Mouse (Mus musculus) kidney, embryonic 14.5 days (tissue): ENCODE data around the gene Gatc. TPM values are rescaled to one million over a fixed set of nuclear protein-coding genes. Genes with fewer than 3 reads are reported as not detected.

Experiments
- ATAC-seq: fragments of 200-750 bp; cut with Nextera tagmentation; 2 replicates; pipeline ENCODE4 v1.8.0; 2017; ENCODE audit warnings: moderate number of reproducible peaks, mild to moderate bottlenecking, moderate TSS enrichment, moderate library complexity; ENCODE audit not compliant: low FRiP score, low TSS enrichment
- H3K27ac ChIP-seq: fragments of 300-500 bp; sonication (generic); 2 replicates; pipeline ENCODE4 v1.5.1; 2014; ENCODE audit warnings: low read depth, mild to moderate bottlenecking, low read length, moderate library complexity, mixed read lengths
- H3K27me3 ChIP-seq: fragments of 300-500 bp; sonication (generic); 2 replicates; pipeline ENCODE4 v1.6.1; 2014; ENCODE audit warnings: mild to moderate bottlenecking, low read length; ENCODE audit not compliant: control insufficient read depth, insufficient read depth
- H3K36me3 ChIP-seq: fragments of 300-500 bp; sonication (generic); 2 replicates; pipeline ENCODE4 v1.6.1; 2014; ENCODE audit warnings: low read length, mixed read lengths; ENCODE audit not compliant: control insufficient read depth, insufficient read depth
- H3K4me1 ChIP-seq: fragments of 300-500 bp; sonication (generic); 2 replicates; pipeline ENCODE4 v1.6.1; 2014; ENCODE audit warnings: low read length, mixed read lengths; ENCODE audit not compliant: control insufficient read depth, insufficient read depth
- H3K4me2 ChIP-seq: fragments of 300-500 bp; sonication (generic); replicated peaks from 2 replicates; pipeline ENCODE4 v1.6.1; 2014; ENCODE audit warnings: low read depth, mild to moderate bottlenecking, low read length
- H3K4me3 ChIP-seq: fragments of 300-500 bp; sonication (generic); 2 replicates; pipeline ENCODE4 v1.5.1; 2014; ENCODE audit warnings: mild to moderate bottlenecking, low read length
- H3K9ac ChIP-seq: fragments of 300-500 bp; sonication (generic); 2 replicates; pipeline ENCODE4 v1.6.1; 2014; ENCODE audit warnings: low read depth, mild to moderate bottlenecking, low read length, moderate library complexity
- H3K9me3 ChIP-seq: fragments of 300-500 bp; sonication (generic); 2 replicates; pipeline ENCODE4 v1.6.1; 2016; ENCODE audit warnings: low read length; ENCODE audit not compliant: control insufficient read depth
- WGBS: fragments of 180-500 bp; shearing (Covaris S2); extraction: QIAGEN DNeasy Blood & Tissue Kit; methylation state at CpG from one replicate; pipeline ENCODE4 v1.1.7; 2014; 5-methylcytosine and 5-hydroxymethylcytosine counted together
- polyA plus RNA-seq: library from polyadenylated mRNA; unstranded; fragments of >200 nt; fragmentation: Nextera tagmentation; extraction: Ambion mirVana; gene quantifications from 2 replicates; pipeline ENCODE4 v1.2.1, GENCODE M21; 2014

Gene Gatc
- polyA plus RNA-seq, 1 experiment from 2014 or later: 36.9 TPM

- Histone ChIP-seq H3K9me3 (no peaks in the 10 kb centered on the region), H3K27ac (no peak overlapping the region), H3K4me1 (no peaks in the 10 kb centered on the region), H3K4me2 (no peak overlapping the region), H3K27me3 (no peaks in the 10 kb centered on the region), H3K4me3 (no peak overlapping the region), H3K36me3 (no peaks in the 10 kb centered on the region), H3K9ac (no peak overlapping the region)
- WGBS: 44% methylated on average over 7 of the region's 7 CpGs
- ATAC-seq: no peak
Measured at GRCm38 (mm10) chr5:115362216-115362615, 21.2 kb upstream of the Gatc start.

GRCm38 (mm10) chr5:115359851-115360372 lies 18.9 kb upstream of the Gatc start:
- Histone ChIP-seq H3K9ac (no peak overlapping the region), H3K9me3 (no peaks in the 10 kb centered on the region), H3K4me2 (no peak overlapping the region), H3K27me3 (no peaks in the 10 kb centered on the region), H3K4me1 (no peaks in the 10 kb centered on the region), H3K27ac (no peak overlapping the region), H3K4me3 (no peak overlapping the region), H3K36me3 (no peaks in the 10 kb centered on the region)
- WGBS: 30% methylated on average over 5 of the region's 5 CpGs
- ATAC-seq: peak; percentile 36; the same call in 1 of the 2 replicates

- H3K36me3 ChIP-seq: no peaks in the 10 kb centered on the region
- no peak overlapping the region for H3K9ac ChIP-seq
- H3K9me3 ChIP-seq: no peaks in the 10 kb centered on the region
- H3K27ac ChIP-seq: 0 out of 2 replicates have a peak overlapping the region, but pooled peaks have one; percentile 11
- WGBS: 80% methylated on average over 8 of the region's 8 CpGs
- H3K4me2 ChIP-seq: no peak overlapping the region
- no peaks in the 10 kb centered on the region for H3K4me1 ChIP-seq
- no peak overlapping the region for H3K4me3 ChIP-seq
- no peaks in the 10 kb centered on the region for H3K27me3 ChIP-seq
- ATAC-seq: no peak
Measured at GRCm38 (mm10) chr5:115359438-115359837, 18.5 kb upstream of the Gatc start.

GRCm38 (mm10) chr5:115358872-115359271 lies 17.9 kb upstream of the Gatc start:
- ATAC-seq: peak; percentile 74
- 3% methylated on average over 12 of the region's 12 CpGs for WGBS
- H3K27ac ChIP-seq: 0 out of 2 replicates have a peak overlapping the region, but pooled peaks have one; percentile 11
- H3K4me3 ChIP-seq: no peak overlapping the region
- H3K4me2 ChIP-seq: no peak overlapping the region
- no peaks in the 10 kb centered on the region for H3K27me3 ChIP-seq
- no peaks in the 10 kb centered on the region for H3K9me3 ChIP-seq
- H3K4me1 ChIP-seq: no peaks in the 10 kb centered on the region
- no peak overlapping the region for H3K9ac ChIP-seq
- H3K36me3 ChIP-seq: no peaks in the 10 kb centered on the region

- no peak overlapping the region for H3K4me2 ChIP-seq
- peaks cover 3% of the 10 kb centered on the region; the same call in 1 of the 2 replicates for H3K9me3 ChIP-seq
- H3K4me3 ChIP-seq: no peak overlapping the region
- WGBS: 44% methylated on average over 13 of the region's 13 CpGs
- no peak overlapping the region for H3K9ac ChIP-seq
- H3K4me1 ChIP-seq: no peaks in the 10 kb centered on the region
- no peak for ATAC-seq
- H3K27ac ChIP-seq: no peak overlapping the region
- H3K36me3 ChIP-seq: no peaks in the 10 kb centered on the region
- H3K27me3 ChIP-seq: no peaks in the 10 kb centered on the region
Measured at GRCm38 (mm10) chr5:115355070-115355469, 14.1 kb upstream of the Gatc start.

GRCm38 (mm10) chr5:115351348-115351747 lies 10.4 kb upstream of the Gatc start:
- ATAC-seq: no peak
- Histone ChIP-seq H3K4me3 (no peak overlapping the region), H3K4me2 (no peak overlapping the region), H3K36me3 (peaks cover 3% of the 10 kb centered on the region; the same call in 1 of the 2 replicates), H3K9me3 (peaks cover 3% of the 10 kb centered on the region; the same call in 1 of the 2 replicates), H3K27ac (no peak overlapping the region), H3K27me3 (no peaks in the 10 kb centered on the region), H3K4me1 (peaks cover 6% of the 10 kb centered on the region; the same call in 1 of the 2 replicates), H3K9ac (no peak overlapping the region)
- WGBS: 80% methylated on average over 5 of the region's 5 CpGs

- peak overlapping the region; percentile 71 for H3K27ac ChIP-seq
- H3K4me3 ChIP-seq: peak overlapping the region; percentile 92
- under 1% methylated on average over 18 of the region's 18 CpGs for WGBS
- peaks cover 3% of the 10 kb centered on the region; the same call in 1 of the 2 replicates for H3K9me3 ChIP-seq
- ATAC-seq: no peak; the same call in 1 of the 2 replicates
- no peaks in the 10 kb centered on the region for H3K27me3 ChIP-seq
- H3K9ac ChIP-seq: peak overlapping the region; percentile 79
- H3K4me1 ChIP-seq: peaks cover 6% of the 10 kb centered on the region; the same call in 1 of the 2 replicates
- peak overlapping the region; percentile 80 for H3K4me2 ChIP-seq
- peaks cover 25% of the 10 kb centered on the region for H3K36me3 ChIP-seq
Measured at GRCm38 (mm10) chr5:115349225-115349555, 8.2 kb upstream of the Gatc start.

GRCm38 (mm10) chr5:115348546-115349224 lies 7.7 kb upstream of the Gatc start, which contains the start of gene Cox6a1:
TSS of gene Cox6a1 (minus strand) at chr5:115348981.
- H3K9ac ChIP-seq: peak within 1 kb of the TSS; percentile 79
- H3K27ac ChIP-seq: peak within 1 kb of the TSS; percentile 71
- peaks cover 3% of the 10 kb centered on the region; the same call in 1 of the 2 replicates for H3K9me3 ChIP-seq
- under 1% methylated on average over 52 of the region's 74 CpGs for WGBS
- peaks cover 30% of the 10 kb centered on the region for H3K36me3 ChIP-seq
- H3K4me1 ChIP-seq: peaks cover 6% of the 10 kb centered on the region; the same call in 1 of the 2 replicates
- H3K27me3 ChIP-seq: no peaks in the 10 kb centered on the region
- H3K4me2 ChIP-seq: peak within 1 kb of the TSS; percentile 91
- H3K4me3 ChIP-seq: peak within 1 kb of the TSS; percentile 92
- ATAC-seq: peak; percentile 96

GRCm38 (mm10) chr5:115347564-115347963 lies 6.6 kb upstream of the Gatc start:
- ATAC-seq: peak; percentile 58
- WGBS: 4% methylated on average over 5 of the region's 5 CpGs
- H3K4me2 ChIP-seq: peak overlapping the region; percentile 91
- H3K9ac ChIP-seq: peak overlapping the region; percentile 79; the same call in 1 of the 2 replicates
- no peak overlapping the region for H3K27ac ChIP-seq
- peaks cover 41% of the 10 kb centered on the region for H3K36me3 ChIP-seq
- H3K4me3 ChIP-seq: peak overlapping the region; percentile 92
- peaks cover 3% of the 10 kb centered on the region; the same call in 1 of the 2 replicates for H3K9me3 ChIP-seq
- H3K27me3 ChIP-seq: no peaks in the 10 kb centered on the region
- H3K4me1 ChIP-seq: peaks cover 6% of the 10 kb centered on the region; the same call in 1 of the 2 replicates
